28 mouse cellular contexts compared by ENCODE assay signal in the genomic region with DNA sequence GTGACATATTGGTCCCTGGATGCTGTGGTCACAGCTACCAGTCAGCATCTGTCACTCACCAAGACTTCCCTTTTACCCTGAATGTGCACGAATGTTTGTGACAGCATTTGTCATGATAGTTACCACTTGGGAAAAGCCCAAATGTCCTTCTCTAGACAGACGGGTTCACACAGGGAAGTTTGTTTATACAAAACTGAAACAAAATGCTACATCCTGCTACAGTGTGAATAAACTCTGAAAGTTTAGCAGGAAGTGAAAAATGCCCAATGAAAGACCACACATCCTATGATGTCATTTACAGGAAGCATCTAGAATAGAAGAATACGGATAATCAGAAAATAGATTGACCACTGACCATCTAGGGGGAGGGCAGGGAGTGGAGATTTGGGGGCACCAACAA. TPM values are rescaled to one million over a fixed set of nuclear protein-coding genes. Genes with fewer than 3 reads are reported as not detected.
A peak's percentile ranks its signal among the peaks of the same experiment; 100 is the strongest.
DNase-seq lines count a peak whose midpoint lies in the region; ATAC-seq and TF ChIP-seq lines count a peak whose summit lies in the region.
"Had no signal": no experiment of that assay in that cellular context is flagged by ENCODE, and none has a peak within 500 bp of the region (broad histone marks: within the 10 kb centered on the region; RNA-seq: fewer than 3 reads in every experiment).

No protein-coding gene starts in this region.

- 29% methylated on average over 3 of the region's 3 CpGs for WGBS in lung, postnatal 0 days

- H3K27me3 ChIP-seq in lung, postnatal 0 days (replicated peaks; ENCODE audit: insufficient read depth, low read length) = no peaks in the 10 kb centered on the region
- H3K27me3 ChIP-seq in megakaryocyte, embryonic 14.5 days (replicated peaks) = peaks cover 17% of the 10 kb centered on the region
- H3K27me3 ChIP-seq: lung, embryonic 15.5 days; stomach, embryonic 15.5 days had no signal

- H3K4me2 ChIP-seq in lung, postnatal 0 days (replicated peaks; ENCODE audit: low read depth, low read length) = no peak overlapping the region
- H3K4me2 ChIP-seq: forebrain, embryonic 13.5 days; heart, embryonic 11.5 days; hindbrain, embryonic 12.5 days; limb, embryonic 13.5 days; liver, embryonic 12.5 days; lung, embryonic 15.5 days; midbrain, embryonic 11.5 days; stomach, embryonic 15.5 days had no signal

- no peaks in the 10 kb centered on the region for H3K4me1 ChIP-seq in lung, postnatal 0 days (ENCODE audit: insufficient read depth, low read depth, low read length)
- H3K4me1 ChIP-seq in megakaryocyte, embryonic 14.5 days = peaks cover 47% of the 10 kb centered on the region
- H3K4me1 ChIP-seq: forebrain, embryonic 13.5 days; liver, embryonic 12.5 days; stomach, embryonic 15.5 days had no signal

- no peak for TF ChIP-seq CTCF in lung, postnatal 0 days (IDR thresholded peaks at IDR 0.05)

- H3K27ac ChIP-seq in lung, postnatal 0 days (ENCODE audit: low read length) = no peak overlapping the region
- H3K27ac ChIP-seq: forebrain, embryonic 13.5 days; hindbrain, embryonic 12.5 days; hindbrain, postnatal 0 days; left cerebral cortex, adult 2 months; limb, embryonic 13.5 days; liver, embryonic 12.5 days; lung, embryonic 15.5 days; stomach, embryonic 15.5 days had no signal

- no peaks in the 10 kb centered on the region for H3K36me3 ChIP-seq in lung, postnatal 0 days (ENCODE audit: insufficient read depth, low read length)
- H3K36me3 ChIP-seq in megakaryocyte, embryonic 14.5 days (replicated peaks; ENCODE audit: low read length) = no peaks in the 10 kb centered on the region
- H3K36me3 ChIP-seq: hindbrain, embryonic 12.5 days; limb, embryonic 13.5 days; liver, embryonic 12.5 days; lung, embryonic 15.5 days; stomach, embryonic 15.5 days had no signal

- peak; percentile 57 for DNase-seq in lung, postnatal 0 days (ENCODE audit: low spot score)
- no peak for DNase-seq in lung, postnatal 4 days
- peak; percentile 6 for DNase-seq in CD4-positive helper T cell, adult 2 months (ENCODE audit: low read depth, low spot score)
- no peak for DNase-seq in layer of hippocampus, adult 9-11 months
- DNase-seq in frontal cortex, postnatal 36 days (ENCODE audit: low spot score in 2 of 2) = no peak
- no peak for DNase-seq in cerebellum, postnatal 4 days (ENCODE audit: low spot score in 2 of 2)
- DNase-seq: adrenal gland, postnatal 25 days; cerebellum, adult 18-20 months; cerebellum, postnatal 10 days; gastrocnemius, postnatal 25 days; heart, adult 18-20 months; heart, postnatal 36 days; kidney, postnatal 14 days; right cerebral cortex, adult 18-20 months had no signal

- H3K4me3 ChIP-seq in lung, postnatal 0 days (ENCODE audit: low read depth, low read length) = no peak overlapping the region
- H3K4me3 ChIP-seq in megakaryocyte, embryonic 14.5 days (replicated peaks) = peak overlapping the region; percentile 69
- H3K4me3 ChIP-seq: forebrain, embryonic 13.5 days; hindbrain, embryonic 12.5 days; left cerebral cortex, adult 2 months; limb, embryonic 13.5 days; liver, embryonic 12.5 days; lung, embryonic 15.5 days; stomach, embryonic 15.5 days had no signal

- no peaks in the 10 kb centered on the region for H3K9me3 ChIP-seq in lung, postnatal 0 days (ENCODE audit: low read length)
- H3K9me3 ChIP-seq in megakaryocyte, embryonic 14.5 days = peaks cover 9% of the 10 kb centered on the region
- H3K9me3 ChIP-seq: forebrain, embryonic 13.5 days; hindbrain, embryonic 12.5 days; limb, embryonic 13.5 days; liver, embryonic 12.5 days; lung, embryonic 15.5 days; stomach, embryonic 15.5 days had no signal

- peak; percentile 75 for ATAC-seq in lung, postnatal 0 days
- 0 out of 2 replicates have a peak, but pooled peaks have one; percentile 39 for ATAC-seq in common myeloid progenitor, adult 5-6 weeks (replicated peaks; ENCODE audit: low read depth, poor library complexity, severe bottlenecking)
- ATAC-seq: forebrain, embryonic 13.5 days; hindbrain, postnatal 0 days; intestine, postnatal 0 days; liver, embryonic 12.5 days; midbrain, embryonic 16.5 days had no signal

- peak; percentile 80 for TF ChIP-seq EP300 in lung, postnatal 0 days (IDR thresholded peaks at IDR 0.05)

- no peak overlapping the region for H3K9ac ChIP-seq in lung, postnatal 0 days (replicated peaks; ENCODE audit: low read depth)
- H3K9ac ChIP-seq: forebrain, embryonic 13.5 days; hindbrain, embryonic 12.5 days; limb, embryonic 13.5 days; liver, embryonic 12.5 days; lung, embryonic 15.5 days; stomach, embryonic 15.5 days had no signal

RNA-seq across cellular contexts. Expression of gene Rgs9, which starts 51.0 kb away (rescaled TPM):
- polyA plus RNA-seq in lung, postnatal 0 days (2015; fragmentation: Nextera tagmentation; extraction: Ambion mirVana) = 3.0 TPM in 2 replicates
- total RNA-seq in common myeloid progenitor, adult 5-6 weeks (2017) = 0.10 and 0.14 TPM in 2 replicates
- 1.7 and 3.2 TPM in 2 replicates for polyA plus RNA-seq in megakaryocyte, embryonic 14.5 days (2012; ENCODE audit: insufficient read depth, low replicate concordance)

Comparison
In these comparisons a context has a peak if more than half of its experiments do, and no peak if none do; other contexts are left out.
1. DNase-seq: peak in lung, postnatal 0 days (single experiment) and CD4-positive helper T cell, adult 2 months (single experiment); none in lung, postnatal 4 days (0 of 2), layer of hippocampus, adult 9-11 months (single experiment), frontal cortex, postnatal 36 days (0 of 2) and cerebellum, postnatal 4 days (0 of 2).